Mouse (Mus musculus) lung, postnatal 0 days (tissue): Measurements from ENCODE around the gene Yeats4.

Source experiments
- CTCF ChIP-seq: IDR thresholded peaks from 2 replicates; pipeline ENCODE4 v1.5.1; 2016; ENCODE audit warnings: antibody characterized with exemption, mild to moderate bottlenecking
- EP300 ChIP-seq: IDR thresholded peaks from 2 replicates; pipeline ENCODE4 v1.6.1; 2016; ENCODE audit warnings: antibody characterized with exemption, mild to moderate bottlenecking, control low read depth

- TF ChIP-seq CTCF (no peak), EP300 (no peak)
These were observed 1.5 kb downstream of the Yeats4 start for GRCm38 (mm10) chr10:117222821-117223220.
